Mouse (Mus musculus) embryonic fibroblast, embryonic 13.5 days (primary cell): ENCODE results near the gene Ccdc86.

Source experiments
- CTCF ChIP-seq: IDR thresholded peaks from 2 replicates; pipeline ENCODE4 v1.5.1; 2011; ENCODE audit warnings: mild to moderate bottlenecking, control low read depth, low read length, moderate library complexity, borderline replicate concordance; ENCODE audit not compliant: insufficient read depth
- POLR2A ChIP-seq: IDR thresholded peaks from 2 replicates; pipeline ENCODE4 v1.6.1; 2011; ENCODE audit warnings: low read depth, mild to moderate bottlenecking, control low read depth, low read length, moderate library complexity

DNA sequence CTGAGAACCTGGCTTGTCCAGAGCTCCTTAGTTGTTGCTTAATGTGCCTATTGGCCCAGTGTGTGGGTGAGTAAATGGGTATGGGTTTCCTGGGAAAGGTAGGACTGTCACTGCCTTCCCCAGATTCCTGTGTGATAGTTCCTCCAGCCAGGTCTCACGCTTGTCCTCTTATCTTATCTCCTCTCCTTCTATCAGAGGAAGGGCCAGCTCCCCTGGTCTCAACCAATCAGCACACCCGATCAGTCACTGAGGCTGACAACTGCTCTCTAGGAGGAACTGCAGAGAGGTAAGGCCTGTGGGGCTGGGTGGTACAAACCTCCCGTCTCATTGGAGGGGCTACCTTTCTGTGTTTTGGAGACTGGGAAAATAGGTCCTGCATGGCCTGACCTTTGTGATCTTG lies 10.3 kb downstream of the Ccdc86 start:
- TF ChIP-seq POLR2A (no peak), CTCF (no peak)
